Mouse (Mus musculus) forebrain, embryonic 16.5 days (tissue): ENCODE data around the gene Gm20532. TPM values are rescaled to one million over a fixed set of nuclear protein-coding genes. Genes with fewer than 3 reads are reported as not detected.
A peak's percentile ranks its signal among the peaks of the same experiment; 100 is the strongest.

ENCODE experiments used
- ATAC-seq: fragments of 200-750 bp; cut with Nextera tagmentation; 2 replicates; pipeline ENCODE4 v1.8.0; 2017; ENCODE audit warnings: mild to moderate bottlenecking, moderate library complexity
- H3K27ac ChIP-seq: fragments of 300-500 bp; sonication (generic); 2 replicates; pipeline ENCODE4 v1.5.1; 2014; ENCODE audit warnings: low read length, control low read depth
- H3K27me3 ChIP-seq: fragments of 300-500 bp; sonication (generic); replicated peaks from 2 replicates; pipeline ENCODE4 v1.6.1; 2014; ENCODE audit warnings: low read length; ENCODE audit not compliant: control insufficient read depth, insufficient read depth
- H3K36me3 ChIP-seq: fragments of 300-500 bp; sonication (generic); 2 replicates; pipeline ENCODE4 v1.6.1; 2014; ENCODE audit not compliant: control insufficient read depth, insufficient read depth
- H3K4me1 ChIP-seq: fragments of 300-500 bp; sonication (generic); replicated peaks from 2 replicates; pipeline ENCODE4 v1.6.1; 2014; ENCODE audit warnings: low read length; ENCODE audit not compliant: control insufficient read depth, insufficient read depth
- H3K4me2 ChIP-seq: fragments of 300-500 bp; sonication (generic); 2 replicates; pipeline ENCODE4 v1.6.1; 2014; ENCODE audit warnings: mild to moderate bottlenecking, low read length, control low read depth
- H3K4me3 ChIP-seq: fragments of 300-500 bp; sonication (generic); replicated peaks from 2 replicates; pipeline ENCODE4 v1.5.1; 2014; ENCODE audit warnings: mild to moderate bottlenecking, low read length, control low read depth
- H3K9ac ChIP-seq: fragments of 300-500 bp; sonication (generic); replicated peaks from 2 replicates; pipeline ENCODE4 v1.6.1; 2014; ENCODE audit warnings: low read depth, low read length, control low read depth
- H3K9me3 ChIP-seq: fragments of 300-500 bp; sonication (generic); 2 replicates; pipeline ENCODE4 v1.6.1; 2016; ENCODE audit warnings: low read length; ENCODE audit not compliant: control insufficient read depth
- whole genome bisulfite sequencing: fragments of 180-500 bp; shearing (Covaris S2); extraction: QIAGEN DNeasy Blood & Tissue Kit; methylation state at CpG from one replicate; pipeline ENCODE4 v1.1.7; 2014; 5-methylcytosine and 5-hydroxymethylcytosine counted together
- polyA plus RNA-seq: library from polyadenylated mRNA; unstranded; fragments of >200 nt; fragmentation: Nextera tagmentation; extraction: Ambion mirVana; gene quantifications from 2 replicates; pipeline ENCODE4 v1.2.1, GENCODE M21; 2015

Gene Gm20532
- polyA plus RNA-seq, 1 experiment from 2014 or later = not detected

GRCm38 (mm10) chr2:26566221-26566620 is 20.2 kb upstream of the Gm20532 start:
- H3K4me2 ChIP-seq = no peak overlapping the region
- H3K27ac ChIP-seq = no peak overlapping the region
- H3K27me3 ChIP-seq = no peaks in the 10 kb centered on the region
- H3K36me3 ChIP-seq = no peaks in the 10 kb centered on the region
- 17% methylated on average over 4 of the region's 4 CpGs for WGBS
- no peaks in the 10 kb centered on the region for H3K9me3 ChIP-seq
- H3K9ac ChIP-seq = no peak overlapping the region
- ATAC-seq = no peak; the same call in 1 of the 2 replicates
- H3K4me1 ChIP-seq = 0 out of 2 replicates have a peak, but pooled peaks cover 3% of the 10 kb centered on the region
- no peak overlapping the region for H3K4me3 ChIP-seq

- H3K36me3 ChIP-seq = no peaks in the 10 kb centered on the region
- peaks cover 10% of the 10 kb centered on the region for H3K4me1 ChIP-seq
- WGBS = 3% methylated on average over 3 of the region's 3 CpGs
- no peak overlapping the region for H3K9ac ChIP-seq
- H3K9me3 ChIP-seq = no peaks in the 10 kb centered on the region
- ATAC-seq = no peak
- H3K4me2 ChIP-seq = no peak overlapping the region
- H3K4me3 ChIP-seq = no peak overlapping the region
- no peak overlapping the region for H3K27ac ChIP-seq
- no peaks in the 10 kb centered on the region for H3K27me3 ChIP-seq
Measured at GRCm38 (mm10) chr2:26570034-26570433, 16.4 kb upstream of the Gm20532 start.

GRCm38 (mm10) chr2:26571400-26571799 is 15.0 kb upstream of the Gm20532 start:
- no peak for ATAC-seq
- H3K4me1 ChIP-seq = peaks cover 10% of the 10 kb centered on the region
- H3K9me3 ChIP-seq = no peaks in the 10 kb centered on the region
- H3K4me3 ChIP-seq = no peak overlapping the region
- no peaks in the 10 kb centered on the region for H3K27me3 ChIP-seq
- WGBS = 72% methylated on average over 9 of the region's 9 CpGs
- H3K9ac ChIP-seq = no peak overlapping the region
- H3K4me2 ChIP-seq = no peak overlapping the region
- H3K27ac ChIP-seq = no peak overlapping the region
- H3K36me3 ChIP-seq = no peaks in the 10 kb centered on the region

DNA sequence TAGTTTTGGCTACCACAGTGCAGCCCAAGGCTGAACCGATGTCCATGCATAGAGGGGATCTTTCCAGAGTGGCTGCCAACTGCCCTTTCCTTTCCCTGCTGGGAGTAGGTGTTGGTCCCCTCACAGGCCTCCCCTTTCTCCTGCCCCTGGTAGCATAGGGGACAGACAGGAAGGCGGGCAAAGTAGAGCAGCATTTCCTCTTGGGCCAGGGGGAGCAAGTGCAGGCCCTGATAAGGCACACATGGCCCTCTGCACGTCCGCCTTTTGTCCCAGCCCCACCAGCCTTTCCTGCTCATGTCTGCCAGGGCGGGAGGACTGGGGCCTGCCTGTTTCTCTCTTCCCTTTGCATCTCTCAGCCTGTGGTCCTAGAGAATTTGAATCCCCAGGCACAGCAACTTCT is 14.6 kb upstream of the Gm20532 start:
- 76% methylated on average over 5 of the region's 5 CpGs for WGBS
- ATAC-seq = no peak
- H3K4me3 ChIP-seq = no peak overlapping the region
- no peak overlapping the region for H3K4me2 ChIP-seq
- H3K4me1 ChIP-seq = peaks cover 10% of the 10 kb centered on the region
- no peaks in the 10 kb centered on the region for H3K9me3 ChIP-seq
- no peaks in the 10 kb centered on the region for H3K27me3 ChIP-seq
- no peak overlapping the region for H3K27ac ChIP-seq
- H3K36me3 ChIP-seq = no peaks in the 10 kb centered on the region
- H3K9ac ChIP-seq = no peak overlapping the region

DNA sequence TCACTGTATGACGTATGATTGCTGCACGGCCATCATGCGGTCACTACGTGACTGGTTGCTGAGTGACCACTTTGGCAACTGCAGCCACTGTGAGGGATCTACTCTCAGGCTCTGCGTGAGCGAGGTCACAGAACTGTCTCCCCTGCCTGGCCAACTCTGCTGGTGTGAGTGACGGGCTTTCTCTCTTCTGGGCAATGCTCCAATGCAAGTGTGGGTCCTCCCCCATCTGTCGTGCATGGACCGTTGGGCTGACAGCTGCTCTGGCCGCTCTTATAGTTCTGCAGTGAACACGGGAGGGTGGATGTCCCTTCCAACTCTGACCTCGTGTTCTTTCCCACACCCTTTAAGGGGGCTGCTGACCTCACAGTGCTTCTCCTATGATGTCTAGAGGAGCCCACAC is 13.0 kb upstream of the Gm20532 start:
- Histone ChIP-seq H3K4me1 (peaks cover 10% of the 10 kb centered on the region), H3K36me3 (no peaks in the 10 kb centered on the region), H3K4me3 (no peak overlapping the region), H3K4me2 (no peak overlapping the region), H3K9me3 (no peaks in the 10 kb centered on the region), H3K27me3 (no peaks in the 10 kb centered on the region), H3K9ac (no peak overlapping the region), H3K27ac (peak overlapping the region; percentile 2; the same call in 1 of the 2 replicates)
- ATAC-seq = peak; percentile 79
- 48% methylated on average over 12 of the region's 12 CpGs for WGBS

- H3K27me3 ChIP-seq = no peaks in the 10 kb centered on the region
- ATAC-seq = no peak
- H3K9ac ChIP-seq = no peak overlapping the region
- peaks cover 10% of the 10 kb centered on the region for H3K4me1 ChIP-seq
- no peak overlapping the region for H3K4me3 ChIP-seq
- WGBS = 19% methylated on average over 5 of the region's 5 CpGs
- no peak overlapping the region for H3K4me2 ChIP-seq
- no peaks in the 10 kb centered on the region for H3K36me3 ChIP-seq
- H3K9me3 ChIP-seq = no peaks in the 10 kb centered on the region
- peak overlapping the region; percentile 2; the same call in 1 of the 2 replicates for H3K27ac ChIP-seq
Measured at GRCm38 (mm10) chr2:26573807-26574206, 12.6 kb upstream of the Gm20532 start.

DNA sequence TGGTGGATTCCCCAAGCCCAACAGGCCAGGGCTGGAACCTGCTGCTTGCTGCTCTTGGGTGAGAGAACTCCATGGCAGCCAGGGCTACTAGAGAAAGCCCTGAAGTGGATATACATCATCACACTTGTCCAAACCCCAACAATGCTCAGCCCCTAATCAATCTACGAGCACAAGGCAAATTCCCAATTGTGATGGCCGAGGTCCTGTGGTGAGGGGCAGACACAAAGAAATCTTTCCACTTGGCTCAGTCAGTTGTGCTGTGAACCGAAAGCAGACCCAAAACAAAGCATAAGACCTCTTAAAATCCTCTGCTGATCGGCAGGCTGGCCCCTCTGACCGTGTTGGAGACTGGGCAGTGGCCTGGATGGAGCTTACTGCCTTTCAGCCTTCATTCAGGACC is 11.6 kb upstream of the Gm20532 start:
- H3K27ac ChIP-seq = no peak overlapping the region
- 14% methylated on average over 5 of the region's 5 CpGs for WGBS
- H3K9me3 ChIP-seq = no peaks in the 10 kb centered on the region

DNA sequence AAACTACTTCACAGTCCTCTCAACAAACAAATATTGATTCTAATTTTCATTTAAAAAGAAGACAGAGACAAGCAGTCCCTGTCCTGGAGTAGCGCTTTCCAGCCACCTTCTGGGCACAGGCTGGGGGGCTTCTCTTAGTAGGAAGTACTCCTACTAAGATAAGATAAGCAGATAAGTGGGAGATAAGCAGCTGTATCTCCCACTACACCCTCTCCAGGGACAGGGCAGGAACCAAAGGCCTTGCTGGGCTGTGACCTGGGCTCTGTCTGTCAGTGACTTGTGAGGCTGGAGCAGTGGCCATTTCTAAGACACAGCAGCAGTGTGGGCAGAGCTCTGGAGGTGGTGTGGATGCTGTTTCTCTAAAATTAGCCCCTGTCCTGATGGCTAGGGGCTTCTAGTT is 11.1 kb upstream of the Gm20532 start:
- Histone ChIP-seq H3K27me3 (no peaks in the 10 kb centered on the region), H3K9me3 (no peaks in the 10 kb centered on the region), H3K36me3 (no peaks in the 10 kb centered on the region), H3K4me1 (peaks cover 10% of the 10 kb centered on the region), H3K9ac (no peak overlapping the region), H3K4me3 (no peak overlapping the region), H3K4me2 (no peak overlapping the region), H3K27ac (no peak overlapping the region)
- WGBS = 95% methylated on average over 1 of the region's 1 CpGs
- ATAC-seq = no peak

More for the DNA sequence above, 11.6 kb upstream of the Gm20532 start:
- Histone ChIP-seq H3K27me3 (no peaks in the 10 kb centered on the region), H3K4me3 (no peak overlapping the region), H3K36me3 (no peaks in the 10 kb centered on the region), H3K9ac (no peak overlapping the region), H3K4me1 (peaks cover 10% of the 10 kb centered on the region), H3K4me2 (no peak overlapping the region)
- ATAC-seq = no peak

DNA sequence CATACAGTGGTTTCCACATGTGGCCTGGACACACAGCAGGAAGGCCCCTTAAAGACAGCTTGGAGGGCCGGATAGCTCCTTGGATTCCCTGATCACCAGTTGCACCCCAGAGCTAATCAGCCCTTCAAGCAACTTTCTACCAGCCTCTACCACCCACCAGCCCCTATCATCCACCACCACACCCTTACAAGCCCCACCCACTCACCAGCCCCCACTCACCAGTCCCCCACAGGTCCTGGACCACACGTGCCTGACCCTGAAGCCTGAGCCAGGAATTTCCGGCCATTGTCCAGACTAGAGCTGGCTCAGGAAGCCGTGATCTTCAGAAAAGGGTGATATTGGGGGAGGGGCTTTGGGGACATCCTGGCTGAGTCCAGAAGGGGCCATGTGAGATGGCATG is 10.6 kb upstream of the Gm20532 start:
- Histone ChIP-seq H3K27me3 (no peaks in the 10 kb centered on the region), H3K4me1 (peaks cover 10% of the 10 kb centered on the region), H3K4me2 (no peak overlapping the region), H3K9me3 (no peaks in the 10 kb centered on the region), H3K36me3 (no peaks in the 10 kb centered on the region), H3K4me3 (no peak overlapping the region), H3K9ac (no peak overlapping the region), H3K27ac (no peak overlapping the region)
- WGBS = 54% methylated on average over 4 of the region's 4 CpGs
- ATAC-seq = no peak

DNA sequence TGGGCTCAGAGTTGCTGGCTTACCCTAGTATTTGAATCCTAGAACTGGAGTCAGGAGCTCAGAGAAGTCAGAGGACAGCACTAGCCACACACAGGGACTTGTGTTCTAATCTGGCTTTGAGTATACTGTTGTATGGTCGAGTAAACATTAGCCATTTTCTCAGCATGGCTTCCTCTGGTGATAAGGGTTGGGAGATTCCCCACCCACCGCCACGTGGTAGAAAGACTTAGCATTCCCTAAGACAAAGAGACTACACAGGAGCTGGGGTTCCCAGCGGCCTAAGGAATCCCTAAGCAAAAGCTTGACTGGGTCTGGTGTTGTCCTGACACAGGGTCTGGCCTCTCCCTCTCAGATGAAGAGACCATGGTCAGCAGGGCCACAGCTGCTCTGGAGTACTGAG is 10.0 kb upstream of the Gm20532 start:
- Histone ChIP-seq H3K27ac (no peak overlapping the region), H3K36me3 (no peaks in the 10 kb centered on the region), H3K27me3 (no peaks in the 10 kb centered on the region), H3K4me1 (peaks cover 10% of the 10 kb centered on the region), H3K9me3 (no peaks in the 10 kb centered on the region), H3K4me3 (no peak overlapping the region), H3K9ac (no peak overlapping the region), H3K4me2 (no peak overlapping the region)
- WGBS = 49% methylated on average over 4 of the region's 4 CpGs
- no peak for ATAC-seq
